Mouse (Mus musculus): ENCODE data around the gene Cpa4. TPM values are rescaled to one million over a fixed set of nuclear protein-coding genes. Genes with fewer than 3 reads are reported as not detected.

Gene Cpa4
- polyA plus RNA-seq, 1 experiment = 0.11 TPM

DNA sequence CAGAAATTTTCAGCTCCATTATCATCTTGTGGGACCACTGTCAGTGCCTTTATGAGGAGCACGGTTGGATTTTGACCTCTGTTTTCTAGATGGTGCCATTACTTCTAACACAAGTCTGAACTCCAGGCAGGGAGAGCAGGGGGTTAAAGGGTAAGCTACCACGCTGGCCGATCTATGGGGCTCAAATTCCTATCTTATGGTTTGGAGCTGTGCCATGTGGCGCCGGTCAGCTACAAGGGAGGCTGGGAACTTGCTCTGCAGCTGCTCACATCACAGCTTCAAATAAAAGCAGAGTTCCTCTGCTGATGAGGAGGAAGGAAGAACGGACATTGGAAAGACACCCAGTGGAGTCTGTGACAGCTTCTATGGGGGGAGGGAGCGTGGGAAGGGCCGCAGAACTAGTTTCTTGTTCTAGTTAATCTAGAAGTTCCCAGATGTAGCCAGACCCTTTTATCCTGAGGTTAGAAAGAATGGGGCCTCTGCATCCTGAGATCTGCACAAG is 67.2 kb downstream of the Cpa4 start:
- H3K27ac ChIP-seq (ENCODE audit: control insufficient read depth, insufficient read depth, low read length) = no peak overlapping the region
- no peaks in the 10 kb centered on the region for H3K27me3 ChIP-seq (ENCODE audit: control insufficient read depth, insufficient read depth, low read length)
- H3K4me3 ChIP-seq (ENCODE audit: control insufficient read depth, insufficient read depth, low read length) = no peak overlapping the region
- TF ChIP-seq POLR2A (IDR thresholded peaks at IDR 0.05; ENCODE audit: control insufficient read depth, extremely low read depth, insufficient read depth, low read length, poor library complexity) (no peak), CTCF (IDR thresholded peaks at IDR 0.05; ENCODE audit: borderline replicate concordance, control insufficient read depth, extremely low read depth, insufficient read depth, low read length, poor library complexity) (no peak)
- H3K36me3 ChIP-seq (ENCODE audit: control insufficient read depth, insufficient read depth, low read length) = no peaks in the 10 kb centered on the region
- no peaks in the 10 kb centered on the region for H3K4me1 ChIP-seq (replicated peaks; ENCODE audit: control insufficient read depth, insufficient read depth, low read length)
- WGBS = 84% methylated on average over 8 of the region's 8 CpGs
- DNase-seq = no peak

- Histone ChIP-seq H3K4me1 (replicated peaks; ENCODE audit: control insufficient read depth, insufficient read depth, low read length) (no peaks in the 10 kb centered on the region), H3K27me3 (ENCODE audit: control insufficient read depth, insufficient read depth, low read length) (no peaks in the 10 kb centered on the region), H3K4me3 (ENCODE audit: control insufficient read depth, insufficient read depth, low read length) (no peak overlapping the region), H3K27ac (ENCODE audit: control insufficient read depth, insufficient read depth, low read length) (no peak overlapping the region), H3K36me3 (ENCODE audit: control insufficient read depth, insufficient read depth, low read length) (no peaks in the 10 kb centered on the region)
- DNase-seq = no peak
- 87% methylated on average over 4 of the region's 4 CpGs for WGBS
- TF ChIP-seq POLR2A (IDR thresholded peaks at IDR 0.05; ENCODE audit: control insufficient read depth, extremely low read depth, insufficient read depth, low read length, poor library complexity) (no peak), CTCF (IDR thresholded peaks at IDR 0.05; ENCODE audit: borderline replicate concordance, control insufficient read depth, extremely low read depth, insufficient read depth, low read length, poor library complexity) (no peak)
Observed at GRCm38 (mm10) chr6:30636186-30636842, 68.1 kb downstream of the Cpa4 start.

DNA sequence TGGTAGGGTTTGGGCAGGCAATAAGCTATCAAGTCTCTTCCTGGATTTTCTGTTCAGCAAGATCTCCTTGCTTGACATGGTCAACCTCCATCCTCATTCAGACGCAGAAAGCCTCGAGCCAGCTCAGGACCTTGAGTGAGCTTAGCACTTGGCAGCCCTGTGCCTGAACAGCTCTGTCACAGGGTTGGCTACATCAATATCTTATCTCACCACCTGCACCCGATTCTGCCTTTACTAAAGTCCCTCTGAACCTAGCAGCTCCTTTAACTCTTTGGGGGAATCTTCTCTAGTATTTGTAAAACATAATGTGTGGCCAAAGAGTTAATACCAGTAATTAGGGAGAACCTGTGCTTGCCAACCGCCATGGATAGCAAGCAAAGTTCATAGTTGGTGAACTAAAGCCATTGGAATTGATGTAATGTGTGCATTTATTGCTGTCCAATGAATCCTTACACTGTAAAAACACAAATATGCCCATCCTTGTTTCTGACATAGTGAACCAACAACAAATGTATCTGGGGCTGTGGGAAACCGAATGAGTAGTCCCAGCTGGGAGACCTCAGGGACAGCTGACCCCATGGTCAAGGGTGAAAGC is 70.6 kb downstream of the Cpa4 start, which contains the start of gene Cpa1:
Gene Cpa1, plus strand, starts transcription at position 545 of the 595 bp plus-strand sequence.
- DNase-seq = no peak
- TF ChIP-seq POLR2A (IDR thresholded peaks at IDR 0.05; ENCODE audit: control insufficient read depth, extremely low read depth, insufficient read depth, low read length, poor library complexity) (no peak), CTCF (IDR thresholded peaks at IDR 0.05; ENCODE audit: borderline replicate concordance, control insufficient read depth, extremely low read depth, insufficient read depth, low read length, poor library complexity) (no peak)
- Histone ChIP-seq H3K4me3 (ENCODE audit: control insufficient read depth, insufficient read depth, low read length) (no peak within 1 kb of the TSS), H3K27ac (ENCODE audit: control insufficient read depth, insufficient read depth, low read length) (no peak within 1 kb of the TSS), H3K27me3 (ENCODE audit: control insufficient read depth, insufficient read depth, low read length) (no peaks in the 10 kb centered on the region), H3K36me3 (ENCODE audit: control insufficient read depth, insufficient read depth, low read length) (no peaks in the 10 kb centered on the region), H3K4me1 (replicated peaks; ENCODE audit: control insufficient read depth, insufficient read depth, low read length) (no peaks in the 10 kb centered on the region)
- WGBS = 91% methylated on average over 5 of the region's 5 CpGs

Other genes starting within 250 kb of the Cpa4 start
- gene Zc3hc1, start 177.3 kb upstream of the Cpa4 start, polyA plus RNA-seq (2012; rRNA removed) = 24.2 and 27.3 TPM in 2 replicates
- gene Klhdc10, start 166.5 kb upstream of the Cpa4 start, polyA plus RNA-seq (2012; rRNA removed) = 25.5 and 29.7 TPM in 2 replicates
- 79.5 and 80.2 TPM in 2 replicates for gene Tmem209, start 58.6 kb upstream of the Cpa4 start, polyA plus RNA-seq (2012; rRNA removed)
- not detected in 2 replicates for gene Ssmem1, start 58.5 kb upstream of the Cpa4 start, polyA plus RNA-seq (2012; rRNA removed)
- gene Cpa2, start 26.8 kb upstream of the Cpa4 start, polyA plus RNA-seq (2012; rRNA removed) = not detected in 2 replicates
- gene Cpa5, start 42.6 kb downstream of the Cpa4 start, polyA plus RNA-seq (2012; rRNA removed) = 0.10 TPM in 1 of 2 replicates, not detected in the other
- not detected in 2 replicates for gene Cpa1, start 70.8 kb downstream of the Cpa4 start, polyA plus RNA-seq (2012; rRNA removed)
- 6.6 TPM in 2 replicates for gene Cep41, start 125.4 kb downstream of the Cpa4 start, polyA plus RNA-seq (2012; rRNA removed)
- gene Mest, start 155.2 kb downstream of the Cpa4 start, polyA plus RNA-seq (2012; rRNA removed) = 7.2 and 13.3 TPM in 2 replicates

All from thymus, adult 2 months (tissue).